Mouse (Mus musculus) limb, embryonic 15.5 days (tissue): ENCODE measurements at regions not wholly inside any gene's neighbourhood (a gene's known extent, or its start where the extent isn't known, plus 50 kb on each side); places are given as distances from the start of the nearest gene placed in this dataset.
"Not testable (repeated sequence)": the region's sequence is repeated elsewhere in the genome, so short reads cannot be mapped to it uniquely, and the experiment has no call there.

ENCODE experiments used
- ATAC-seq: fragments of 200-750 bp; cut with Nextera tagmentation; 2 replicates; pipeline ENCODE4 v1.8.0; 2017; ENCODE audit warnings: low read depth, moderate TSS enrichment; ENCODE audit not compliant: insufficient number of reproducible peaks, low FRiP score, low TSS enrichment
- H3K27ac ChIP-seq: fragments of 300-500 bp; sonication (generic); 2 replicates; pipeline ENCODE4 v1.5.1; 2015; ENCODE audit warnings: moderate library complexity, mild to moderate bottlenecking, inconsistent platforms
- H3K27me3 ChIP-seq: fragments of 300-500 bp; sonication (generic); 2 replicates; pipeline ENCODE4 v1.6.1; 2015; ENCODE audit warnings: inconsistent platforms
- H3K36me3 ChIP-seq: fragments of 300-500 bp; sonication (generic); 2 replicates; pipeline ENCODE4 v1.6.1; 2015; ENCODE audit warnings: inconsistent platforms
- H3K4me1 ChIP-seq: fragments of 300-500 bp; sonication (generic); 2 replicates; pipeline ENCODE4 v1.6.1; 2015; ENCODE audit warnings: inconsistent platforms
- H3K4me2 ChIP-seq: fragments of 300-500 bp; sonication (generic); 2 replicates; pipeline ENCODE4 v1.6.1; 2015; ENCODE audit warnings: mild to moderate bottlenecking, inconsistent platforms
- H3K4me3 ChIP-seq: fragments of 300-500 bp; sonication (generic); 2 replicates; pipeline ENCODE4 v1.5.1; 2015; ENCODE audit warnings: mild to moderate bottlenecking, inconsistent platforms
- H3K9ac ChIP-seq: fragments of 300-500 bp; sonication (generic); 2 replicates; pipeline ENCODE4 v1.6.1; 2015; ENCODE audit warnings: inconsistent platforms
- H3K9me3 ChIP-seq: fragments of 300-500 bp; sonication (generic); 2 replicates; pipeline ENCODE4 v1.6.1; 2016; ENCODE audit warnings: inconsistent platforms
- WGBS: fragments of 180-500 bp; shearing (Covaris S2); methylation state at CpG from one replicate; pipeline ENCODE4 v1.1.7; 2015; 5-methylcytosine and 5-hydroxymethylcytosine counted together

DNA sequence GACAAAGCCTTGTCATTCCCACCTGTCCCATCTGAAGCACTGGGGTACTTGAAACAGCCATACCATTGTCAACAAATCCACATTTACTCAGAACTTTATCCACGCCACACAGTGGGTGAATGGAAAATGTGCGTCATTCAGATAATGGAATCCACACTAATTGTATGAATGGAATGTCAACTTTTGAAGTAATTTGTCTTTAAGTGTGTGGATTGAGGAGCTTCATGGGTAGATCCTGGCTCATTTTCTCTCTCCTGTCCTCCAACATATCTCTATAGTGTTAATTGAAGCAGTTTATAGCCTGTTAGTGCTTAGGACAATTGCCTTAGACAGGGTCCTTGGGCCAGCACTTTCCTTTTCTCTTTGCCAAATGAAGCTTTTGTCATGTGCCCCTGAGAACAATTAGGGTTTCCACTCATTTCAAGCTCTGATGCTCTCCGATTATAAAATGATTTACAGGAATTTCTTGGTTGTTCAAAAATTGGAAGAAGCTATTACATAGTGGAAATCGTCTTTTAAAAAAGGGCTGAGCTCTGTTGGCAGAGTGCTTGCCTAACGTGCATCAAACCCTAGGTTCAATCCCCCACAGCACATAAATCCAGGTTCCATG is 140.4 kb downstream of the Snx18 start:
- H3K27ac ChIP-seq: no peak overlapping the region
- H3K4me3 ChIP-seq: no peak overlapping the region
- no peaks in the 10 kb centered on the region for H3K4me1 ChIP-seq
- H3K27me3 ChIP-seq: no peaks in the 10 kb centered on the region
- H3K9ac ChIP-seq: no peak overlapping the region
- H3K36me3 ChIP-seq: no peaks in the 10 kb centered on the region
- ATAC-seq: no peak
- H3K9me3 ChIP-seq: no peaks in the 10 kb centered on the region
- no peak overlapping the region for H3K4me2 ChIP-seq
- WGBS: 72% methylated on average over 5 of the region's 5 CpGs

DNA sequence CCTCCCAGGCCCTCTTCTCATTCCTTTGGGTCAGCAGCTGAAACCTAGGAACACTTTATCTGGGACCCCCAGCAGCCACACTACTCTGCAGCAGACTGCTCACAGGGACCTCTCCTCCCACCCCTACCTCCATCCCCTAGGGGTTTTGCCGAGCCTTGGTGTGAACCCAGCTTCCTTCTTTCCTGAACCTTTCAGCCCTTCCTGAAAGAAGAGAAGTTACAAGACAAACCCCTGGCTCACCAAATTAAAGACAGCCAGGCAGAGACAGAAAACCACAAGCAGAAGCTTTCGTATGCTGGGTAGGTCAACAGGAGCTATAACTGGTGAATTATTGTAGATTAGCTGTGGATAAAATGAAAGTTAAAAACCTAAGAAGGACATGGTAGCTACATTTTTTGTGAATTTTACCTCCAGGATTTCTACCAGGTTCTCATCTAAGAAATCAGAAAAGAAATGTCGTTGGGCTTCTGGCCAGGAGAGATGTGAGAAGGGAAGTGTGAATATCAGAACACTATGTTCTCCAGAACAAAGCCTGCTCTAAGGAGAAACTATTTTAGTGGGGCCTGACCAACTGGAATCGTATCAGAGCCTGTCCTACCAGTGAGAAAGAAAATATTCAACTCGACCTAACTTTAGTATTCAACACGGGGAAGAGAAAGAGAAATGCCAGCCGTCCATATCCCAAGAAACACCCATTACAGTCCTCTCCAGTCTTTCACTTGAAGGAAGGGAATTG is 147.4 kb downstream of the Snx18 start:
- Histone ChIP-seq H3K9ac (no peak overlapping the region), H3K27me3 (no peaks in the 10 kb centered on the region), H3K9me3 (no peaks in the 10 kb centered on the region), H3K27ac (no peak overlapping the region), H3K4me2 (no peak overlapping the region), H3K4me3 (no peak overlapping the region), H3K36me3 (no peaks in the 10 kb centered on the region), H3K4me1 (no peaks in the 10 kb centered on the region)
- no peak for ATAC-seq
- 66% methylated on average over 7 of the region's 7 CpGs for WGBS

DNA sequence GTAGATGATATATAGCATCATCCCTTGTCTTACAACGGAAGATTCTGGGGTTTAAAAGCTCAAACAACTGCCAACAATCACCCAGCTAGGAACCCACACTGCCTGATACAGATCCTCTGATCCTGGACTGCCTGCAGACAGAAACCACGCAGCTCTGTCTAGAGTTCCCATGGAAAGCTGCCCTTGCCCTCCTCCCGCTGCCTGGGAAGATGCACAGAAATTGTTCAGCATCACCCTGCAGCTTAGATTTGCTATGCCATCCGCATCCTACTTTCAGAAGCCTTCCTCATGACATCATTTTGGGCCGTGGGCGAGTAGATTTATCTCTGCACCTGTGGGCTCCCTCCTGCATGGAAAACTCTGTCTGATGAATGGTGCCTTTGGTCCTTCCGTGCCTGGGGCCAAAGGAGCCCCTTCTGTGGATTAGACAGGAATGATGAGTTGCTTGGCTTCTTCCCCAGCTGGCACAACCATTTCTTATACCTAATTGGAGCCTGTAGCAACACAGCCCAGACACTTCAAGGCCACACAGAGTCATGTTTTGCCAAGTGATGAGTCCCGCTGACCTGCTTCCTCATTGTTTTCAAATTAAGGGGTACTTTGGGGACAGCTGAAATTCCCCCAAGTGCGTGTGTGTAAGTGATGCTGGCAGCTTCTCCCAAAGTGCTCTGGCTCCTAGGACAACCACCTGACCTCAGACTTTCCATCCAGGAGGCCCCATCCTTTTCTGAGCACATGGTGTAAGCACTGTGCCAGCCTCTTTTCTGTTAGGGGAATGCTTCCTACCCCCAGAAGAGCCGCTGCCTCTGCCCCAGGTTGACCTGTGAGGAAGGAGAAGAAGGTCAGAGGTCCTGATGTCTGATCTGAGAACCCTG is 153.9 kb downstream of the Snx18 start:
- 65% methylated on average over 10 of the region's 10 CpGs for WGBS
- no peak overlapping the region for H3K9ac ChIP-seq
- no peak overlapping the region for H3K4me2 ChIP-seq
- H3K9me3 ChIP-seq: no peaks in the 10 kb centered on the region
- no peak overlapping the region for H3K4me3 ChIP-seq
- H3K27ac ChIP-seq: no peak overlapping the region
- H3K4me1 ChIP-seq: no peaks in the 10 kb centered on the region
- H3K27me3 ChIP-seq: no peaks in the 10 kb centered on the region
- ATAC-seq: no peak
- H3K36me3 ChIP-seq: no peaks in the 10 kb centered on the region

DNA sequence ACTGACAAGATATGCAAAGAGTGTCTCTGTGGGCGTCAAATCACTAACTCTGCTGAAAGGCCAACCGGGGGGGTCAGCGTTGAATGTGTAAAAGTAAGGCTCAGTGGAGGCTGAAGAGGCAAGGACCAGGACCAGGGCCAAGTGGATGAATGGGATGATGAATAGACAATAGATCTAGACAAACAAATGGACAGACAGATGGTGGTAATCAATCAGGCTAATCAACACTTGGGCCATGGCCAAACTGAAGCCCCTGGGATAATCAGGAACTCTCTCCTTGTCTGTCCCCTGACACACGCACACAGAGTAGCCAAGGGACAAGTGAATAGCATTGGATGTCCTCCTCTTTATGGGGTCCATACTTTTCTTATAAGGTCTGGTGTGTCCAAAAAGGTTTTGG is 154.9 kb downstream of the Snx18 start:
- H3K4me1 ChIP-seq: no peaks in the 10 kb centered on the region
- H3K4me3 ChIP-seq: no peak overlapping the region
- no peaks in the 10 kb centered on the region for H3K9me3 ChIP-seq
- no peaks in the 10 kb centered on the region for H3K27me3 ChIP-seq
- WGBS: 79% methylated on average over 4 of the region's 4 CpGs
- H3K4me2 ChIP-seq: no peak overlapping the region
- no peak overlapping the region for H3K9ac ChIP-seq
- H3K27ac ChIP-seq: no peak overlapping the region
- no peaks in the 10 kb centered on the region for H3K36me3 ChIP-seq
- no peak for ATAC-seq

DNA sequence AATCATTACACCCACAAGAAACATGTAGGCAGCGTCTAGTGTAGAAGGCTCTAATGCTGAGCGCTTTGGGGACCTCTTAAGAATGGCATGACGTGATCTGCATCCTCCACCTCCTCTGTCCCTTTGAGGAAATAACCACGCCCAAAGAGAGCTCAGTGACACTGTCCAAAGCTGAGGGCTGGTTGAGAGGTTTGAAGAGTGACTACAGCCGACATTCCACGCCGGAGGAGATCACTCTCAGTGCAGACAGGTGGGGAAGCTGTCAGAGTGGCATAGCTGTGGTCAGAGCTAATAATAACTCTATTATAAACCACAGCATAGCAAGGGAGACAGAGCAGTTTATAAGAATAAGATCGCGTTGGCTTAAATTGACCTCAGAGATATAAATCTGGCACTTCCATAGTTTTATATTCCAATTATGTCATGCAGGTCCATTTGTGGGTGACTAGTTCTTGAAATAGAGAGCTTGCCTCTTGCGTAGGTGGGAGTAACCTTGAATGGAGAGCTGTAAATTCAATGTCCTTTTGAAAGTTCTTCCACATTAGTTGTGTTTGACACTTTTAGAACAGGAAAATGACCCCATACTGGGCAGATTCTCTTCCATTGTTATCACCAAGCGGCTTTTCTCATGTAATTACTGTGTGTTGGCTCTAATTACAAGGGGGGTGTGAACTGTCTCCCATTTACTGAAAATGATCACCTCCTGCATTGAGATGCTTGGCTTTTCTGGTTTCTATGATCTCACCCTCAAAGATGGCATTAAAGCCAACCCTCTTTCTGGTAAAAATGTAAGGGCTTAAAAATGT is 161.7 kb downstream of the BC067074 start:
- ATAC-seq: no peak
- H3K9me3 ChIP-seq: no peaks in the 10 kb centered on the region
- no peak overlapping the region for H3K9ac ChIP-seq
- H3K4me2 ChIP-seq: no peak overlapping the region
- H3K4me3 ChIP-seq: no peak overlapping the region
- no peaks in the 10 kb centered on the region for H3K36me3 ChIP-seq
- no peaks in the 10 kb centered on the region for H3K4me1 ChIP-seq
- no peak overlapping the region for H3K27ac ChIP-seq
- 63% methylated on average over 11 of the region's 11 CpGs for WGBS
- no peaks in the 10 kb centered on the region for H3K27me3 ChIP-seq

DNA sequence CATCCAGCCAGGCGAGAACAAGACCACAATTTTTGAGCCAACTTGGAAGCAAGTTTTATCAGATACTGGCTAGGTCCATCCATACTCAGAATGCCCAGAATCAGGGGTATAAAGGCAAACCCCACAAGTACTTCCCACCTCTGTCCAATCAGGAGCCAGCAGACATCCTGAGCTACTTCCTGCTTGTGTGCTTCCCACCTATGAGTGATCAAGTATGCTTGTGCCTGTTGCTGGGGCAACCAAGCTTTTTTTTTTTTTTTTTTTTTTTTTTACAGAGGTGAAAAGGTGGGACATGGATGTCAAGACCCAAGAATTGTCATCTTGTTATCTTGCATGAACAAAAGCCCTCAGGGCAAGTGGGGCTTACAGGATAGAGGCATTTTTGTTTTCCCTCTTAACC is 155.4 kb downstream of the BC067074 start:
- Histone ChIP-seq H3K27me3 (no peaks in the 10 kb centered on the region), H3K4me2 (no peak overlapping the region), H3K36me3 (no peaks in the 10 kb centered on the region), H3K27ac (no peak overlapping the region), H3K9ac (no peak overlapping the region), H3K4me1 (no peaks in the 10 kb centered on the region), H3K9me3 (no peaks in the 10 kb centered on the region), H3K4me3 (no peak overlapping the region)
- 97% methylated on average over 1 of the region's 1 CpGs for WGBS
- no peak for ATAC-seq

DNA sequence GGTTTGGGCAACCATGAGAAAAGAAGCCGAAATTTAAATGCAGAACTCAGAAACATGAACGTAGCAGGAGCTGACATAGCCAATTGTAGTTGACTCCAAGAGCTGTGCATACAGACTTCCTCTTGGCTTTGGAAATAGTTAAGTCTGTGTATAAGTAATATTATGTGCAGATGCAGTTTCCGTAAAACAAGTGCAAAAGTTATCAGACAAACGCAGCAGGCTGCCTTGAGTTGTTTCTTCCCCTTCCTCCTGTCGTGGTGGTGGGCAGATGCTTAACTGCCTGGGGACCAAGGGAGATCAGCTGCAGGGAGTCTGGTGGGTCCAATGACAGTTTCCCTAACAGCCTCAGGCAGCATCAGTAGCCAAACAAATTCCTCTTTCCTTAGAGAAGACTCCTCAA is 153.3 kb downstream of the BC067074 start:
- Histone ChIP-seq H3K27ac (no peak overlapping the region), H3K27me3 (no peaks in the 10 kb centered on the region), H3K9me3 (no peaks in the 10 kb centered on the region), H3K9ac (no peak overlapping the region), H3K4me1 (no peaks in the 10 kb centered on the region), H3K36me3 (no peaks in the 10 kb centered on the region), H3K4me2 (no peak overlapping the region), H3K4me3 (no peak overlapping the region)
- ATAC-seq: no peak
- WGBS: 63% methylated on average over 5 of the region's 5 CpGs

DNA sequence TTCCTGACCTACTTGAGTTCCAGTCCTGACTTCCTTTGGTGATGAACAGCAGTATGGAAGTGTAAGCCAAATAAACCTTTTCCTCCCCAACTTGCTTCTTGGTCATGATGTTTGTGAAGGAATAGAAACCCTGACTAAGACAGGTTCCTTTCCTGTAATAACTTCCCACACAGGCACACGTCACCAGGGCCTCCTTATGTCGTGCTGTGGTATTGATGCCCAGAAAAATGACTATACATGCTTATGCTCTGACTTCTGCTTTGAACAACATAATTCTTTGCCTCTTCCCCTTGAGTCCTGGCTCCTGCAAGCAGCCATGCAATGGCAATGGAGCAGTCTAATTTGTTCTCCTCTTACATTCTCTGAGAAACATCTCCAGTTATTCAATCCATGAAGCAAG is 151.5 kb downstream of the BC067074 start:
- H3K9me3 ChIP-seq, H3K27me3 ChIP-seq, H3K4me2 ChIP-seq, H3K36me3 ChIP-seq, H3K27ac ChIP-seq, H3K4me1 ChIP-seq, H3K4me3 ChIP-seq, ATAC-seq, H3K9ac ChIP-seq: not testable (repeated sequence)
- 78% methylated on average over 2 of the region's 2 CpGs for WGBS

DNA sequence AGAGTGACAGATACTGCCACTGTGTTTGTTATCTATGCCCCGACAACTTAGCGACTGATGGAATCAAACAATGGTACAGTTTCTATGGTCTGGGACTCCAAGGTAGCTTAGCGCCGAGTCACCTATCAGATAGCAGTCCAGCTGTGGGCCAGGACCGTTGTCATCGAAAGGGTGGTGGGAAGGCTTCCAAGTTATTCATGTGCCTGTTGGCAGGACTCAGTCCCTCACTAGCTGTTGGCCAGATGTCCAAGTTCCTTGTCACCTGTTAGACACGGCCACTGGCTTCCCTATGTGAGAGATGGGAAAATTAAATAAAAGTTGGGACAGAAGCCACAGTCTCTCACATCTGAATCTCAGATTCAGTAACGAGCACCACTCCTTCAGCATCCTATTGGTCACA is 150.1 kb downstream of the BC067074 start:
- no peak for ATAC-seq
- 86% methylated on average over 8 of the region's 8 CpGs for WGBS
- H3K27me3 ChIP-seq: no peaks in the 10 kb centered on the region
- H3K4me1 ChIP-seq: no peaks in the 10 kb centered on the region
- no peak overlapping the region for H3K27ac ChIP-seq
- no peaks in the 10 kb centered on the region for H3K9me3 ChIP-seq
- no peaks in the 10 kb centered on the region for H3K36me3 ChIP-seq
- H3K4me3 ChIP-seq: no peak overlapping the region
- no peak overlapping the region for H3K4me2 ChIP-seq
- H3K9ac ChIP-seq: no peak overlapping the region

DNA sequence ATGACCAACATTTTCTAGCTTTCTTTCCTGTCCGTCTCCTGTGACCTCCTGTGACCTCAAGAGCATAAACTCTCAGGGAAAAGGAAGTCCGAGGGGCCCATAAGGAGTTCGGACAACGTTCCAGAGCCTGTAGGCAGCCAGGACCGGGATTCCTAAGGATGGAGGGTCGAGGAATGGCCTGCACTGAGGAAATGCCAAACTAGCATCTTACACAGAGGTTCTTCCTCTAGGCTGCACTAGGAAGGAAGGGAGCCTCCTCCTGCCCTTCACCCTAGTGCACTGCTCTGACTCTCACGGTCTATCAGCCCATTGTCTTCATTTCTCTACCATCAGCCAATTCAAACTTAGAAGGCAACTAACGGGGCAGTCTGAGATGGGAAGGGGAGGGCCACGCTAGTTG is 149.2 kb downstream of the BC067074 start:
- H3K9ac ChIP-seq: no peak overlapping the region
- ATAC-seq: no peak
- no peaks in the 10 kb centered on the region for H3K9me3 ChIP-seq
- no peaks in the 10 kb centered on the region for H3K4me1 ChIP-seq
- no peak overlapping the region for H3K4me3 ChIP-seq
- WGBS: 63% methylated on average over 9 of the region's 9 CpGs
- no peaks in the 10 kb centered on the region for H3K27me3 ChIP-seq
- no peaks in the 10 kb centered on the region for H3K36me3 ChIP-seq
- H3K27ac ChIP-seq: no peak overlapping the region
- no peak overlapping the region for H3K4me2 ChIP-seq

DNA sequence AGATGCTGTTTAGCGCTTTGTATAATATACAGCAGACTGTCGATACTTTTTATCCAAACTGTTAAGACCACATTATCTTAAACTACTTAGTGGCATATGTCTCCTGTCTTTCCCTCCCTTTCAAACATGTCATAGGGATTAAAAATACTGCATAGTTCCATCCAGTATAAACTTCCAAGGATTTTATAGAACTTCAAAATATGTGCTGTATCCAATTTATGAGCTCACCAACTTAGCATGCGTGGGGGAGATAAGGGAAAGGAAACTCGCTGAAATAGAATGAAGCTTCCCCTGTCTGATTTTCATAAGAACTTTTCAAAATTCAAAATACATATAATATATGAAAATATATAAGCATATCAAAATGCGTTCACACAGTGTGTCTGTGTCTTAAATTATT is 147.2 kb downstream of the BC067074 start:
- no peak for ATAC-seq
- H3K4me1 ChIP-seq: no peaks in the 10 kb centered on the region
- H3K4me2 ChIP-seq: no peak overlapping the region
- WGBS: 69% methylated on average over 5 of the region's 5 CpGs
- H3K27me3 ChIP-seq: no peaks in the 10 kb centered on the region
- H3K27ac ChIP-seq: no peak overlapping the region
- H3K9ac ChIP-seq: no peak overlapping the region
- no peaks in the 10 kb centered on the region for H3K36me3 ChIP-seq
- no peak overlapping the region for H3K4me3 ChIP-seq
- no peaks in the 10 kb centered on the region for H3K9me3 ChIP-seq
